Mouse (Mus musculus) central nervous system, embryonic 14 days (tissue): ENCODE data around the gene Cldn15. TPM values are rescaled to one million over a fixed set of nuclear protein-coding genes. Genes with fewer than 3 reads are reported as not detected.

Source experiments
- polyA plus RNA-seq: library from polyadenylated mRNA; depleted of rRNA; stranded (reverse); fragments of >200 nt; gene quantifications from 2 replicates; pipeline ENCODE4 v1.2.3, GENCODE M21; 2012; rRNA removed

The Cldn15 gene
- 0.60 and 0.66 TPM in 2 replicates for polyA plus RNA-seq

DNA sequence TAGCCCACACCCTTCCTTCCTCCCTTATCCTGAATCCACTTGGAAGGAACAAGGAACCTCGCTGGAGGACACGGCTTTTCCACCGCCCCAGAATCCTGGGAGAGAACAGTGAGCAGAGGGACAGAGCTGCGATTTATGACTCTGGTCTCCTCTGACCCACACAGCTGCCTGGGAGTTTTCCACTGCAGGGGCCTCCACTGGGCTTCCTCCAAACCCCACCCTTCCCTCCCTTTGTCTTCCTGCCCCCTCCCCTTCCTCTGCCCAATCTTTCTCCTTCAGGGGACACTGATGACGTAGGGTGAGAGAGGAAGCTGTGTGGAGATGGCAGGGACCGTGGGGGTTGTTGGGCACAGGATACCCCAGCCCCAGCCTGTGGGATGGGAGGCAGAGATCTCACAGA lies at the start of gene Cldn15:
Gene Cldn15, plus strand, starts transcription at position 286 of the 400 bp plus-strand sequence.

DNA sequence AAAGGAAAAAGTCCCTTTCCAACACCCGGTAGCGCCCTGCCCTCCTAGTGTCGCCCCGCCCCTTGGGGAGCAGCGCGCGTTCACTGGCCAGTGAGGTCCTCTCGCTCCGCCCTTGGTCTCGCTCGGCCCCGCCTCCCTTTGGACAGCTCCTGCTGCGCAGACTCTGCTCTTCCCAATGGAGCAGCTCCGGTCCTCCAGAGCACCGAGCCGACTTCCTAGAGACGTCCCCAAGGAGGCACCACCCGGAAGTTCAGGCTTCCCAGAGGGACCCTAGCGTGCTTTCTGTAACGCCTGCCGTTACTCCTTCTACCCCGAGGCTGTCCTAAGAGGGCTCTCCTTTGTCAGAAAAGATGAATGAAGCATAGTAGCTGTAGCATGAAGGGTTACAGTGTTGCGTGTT lies 13.4 kb upstream of the Cldn15 start, which contains the start of gene Fis1:
Gene Fis1, plus strand, starts transcription at position 261 of the 400 bp plus-strand sequence.

DNA sequence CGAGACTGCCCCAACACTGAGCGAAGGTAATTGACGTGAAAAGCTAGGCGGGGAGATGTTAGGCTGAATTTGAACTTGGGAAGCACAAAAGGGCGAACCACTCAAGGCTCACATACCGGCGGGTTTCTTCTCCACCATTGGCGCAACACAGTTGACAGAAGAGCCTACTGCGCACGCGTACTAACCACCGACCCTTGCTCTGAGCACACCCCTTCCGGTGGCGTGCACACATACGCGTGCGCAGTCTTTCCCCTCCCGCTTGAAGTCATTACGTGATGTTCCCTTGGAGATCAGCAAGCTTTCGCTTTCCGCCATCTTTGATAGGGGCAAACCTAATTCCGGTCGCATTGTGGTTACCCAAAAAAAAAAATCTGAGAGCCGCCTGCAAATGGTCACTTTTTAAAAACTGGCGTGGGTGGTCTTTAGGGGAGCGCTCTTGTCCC lies 20.3 kb downstream of the Cldn15 start, which contains the start of gene Plod3:
Gene Plod3, plus strand, starts transcription at position 325 of the 443 bp plus-strand sequence.

DNA sequence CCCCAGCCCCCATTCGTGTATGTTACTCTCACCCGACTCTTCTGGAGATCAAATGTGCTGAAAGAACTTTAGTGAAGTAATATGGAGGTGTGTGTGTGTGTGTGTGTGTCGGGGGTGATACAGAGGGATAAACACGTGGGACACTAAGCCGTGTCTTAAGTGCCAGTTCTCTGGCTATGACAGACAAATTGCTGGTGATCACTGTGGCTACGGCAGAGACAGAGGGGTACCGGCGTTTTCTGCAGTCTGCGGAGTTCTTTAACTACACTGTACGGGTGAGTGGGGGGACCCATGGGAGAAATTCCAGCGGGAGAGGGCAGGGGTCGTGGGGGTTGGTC lies 21.5 kb downstream of the Cldn15 start, which contains the start of gene Znhit1:
Gene Znhit1, minus strand, starts transcription at position 88 of the 338 bp plus-strand sequence.

Other genes starting within 250 kb of the Cldn15 start
- gene Col26a1, start 83.4 kb upstream of the Cldn15 start, polyA plus RNA-seq, result 45.7 and 106 TPM in 2 replicates
- gene Ift22, start 58.5 kb upstream of the Cldn15 start, polyA plus RNA-seq, result 53.9 and 61.0 TPM in 2 replicates
- 367 and 368 TPM in 2 replicates for gene Fis1, start 13.3 kb upstream of the Cldn15 start, polyA plus RNA-seq
- gene Plod3, start 20.4 kb downstream of the Cldn15 start, polyA plus RNA-seq, result 87.0 and 99.5 TPM in 2 replicates
- gene Znhit1, start 21.4 kb downstream of the Cldn15 start, polyA plus RNA-seq, result 102 TPM in 2 replicates
- gene Vgf, start 59.8 kb downstream of the Cldn15 start, polyA plus RNA-seq, result 5.2 and 6.8 TPM in 2 replicates
- gene Ap1s1, start 79.5 kb downstream of the Cldn15 start, polyA plus RNA-seq, result 178 and 202 TPM in 2 replicates
- gene Serpine1, start 105.7 kb downstream of the Cldn15 start, polyA plus RNA-seq, result 2.2 and 3.3 TPM in 2 replicates
- gene Trim56, start 149.6 kb downstream of the Cldn15 start, polyA plus RNA-seq, result 1.8 TPM in 2 replicates
- not detected in 2 replicates for gene Muc3, start 182.7 kb downstream of the Cldn15 start, polyA plus RNA-seq
- gene Muc3a, start 245.8 kb downstream of the Cldn15 start, polyA plus RNA-seq, result 0.80 and 1.2 TPM in 2 replicates